Mouse (Mus musculus): ENCODE measurements around the gene Kcnab1.

Gene Kcnab1

DNA sequence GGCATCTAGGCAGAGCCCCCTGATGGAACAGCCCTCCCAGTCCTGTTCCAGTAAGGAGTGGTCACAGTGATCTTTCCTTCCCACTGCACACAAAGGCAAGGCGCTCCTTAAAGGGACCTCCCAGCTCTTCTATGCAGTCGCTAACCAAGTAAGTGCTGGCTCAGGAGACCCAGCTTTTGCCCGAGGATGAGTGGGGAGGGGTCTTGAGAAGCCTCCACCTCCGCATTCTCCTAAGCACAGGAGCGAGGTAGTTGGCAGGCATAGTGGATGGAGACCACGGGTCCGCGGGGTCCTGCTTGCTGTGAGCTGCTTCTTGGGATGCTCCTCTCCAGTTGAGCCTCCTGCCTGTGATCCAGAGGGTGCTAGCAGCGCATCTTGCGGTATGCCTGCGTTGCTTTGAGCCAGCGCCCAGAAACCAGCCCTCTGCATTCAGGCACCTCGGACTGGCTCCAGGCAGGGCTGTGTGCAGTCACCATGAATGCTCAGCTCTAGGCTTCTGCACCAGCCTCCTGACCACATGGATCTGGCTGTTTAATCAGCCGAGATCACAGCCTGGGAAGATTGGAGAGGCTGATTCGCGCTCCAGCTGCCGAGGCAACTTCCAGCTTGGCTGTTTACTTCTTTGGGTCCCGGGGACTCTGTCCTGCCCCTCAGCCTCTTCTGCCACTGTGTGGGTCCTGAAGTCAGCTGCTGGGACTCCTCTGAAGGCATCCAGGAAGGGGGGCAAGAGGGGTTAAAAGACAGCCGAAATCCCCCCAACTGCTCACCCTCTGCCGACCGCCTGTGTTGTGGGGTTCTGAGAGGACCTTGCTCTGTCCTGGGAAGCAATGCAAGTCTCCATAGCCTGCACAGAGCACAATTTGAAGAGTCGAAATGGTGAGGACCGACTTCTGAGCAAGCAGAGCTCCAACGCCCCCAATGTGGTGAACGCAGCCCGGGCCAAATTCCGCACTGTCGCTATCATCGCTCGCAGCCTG is at the start of gene Kcnab1:
Gene Kcnab1, plus strand, starts transcription at position 440 of the 977 bp plus-strand sequence.
- peak; percentile 4 for DNase-seq

DNA sequence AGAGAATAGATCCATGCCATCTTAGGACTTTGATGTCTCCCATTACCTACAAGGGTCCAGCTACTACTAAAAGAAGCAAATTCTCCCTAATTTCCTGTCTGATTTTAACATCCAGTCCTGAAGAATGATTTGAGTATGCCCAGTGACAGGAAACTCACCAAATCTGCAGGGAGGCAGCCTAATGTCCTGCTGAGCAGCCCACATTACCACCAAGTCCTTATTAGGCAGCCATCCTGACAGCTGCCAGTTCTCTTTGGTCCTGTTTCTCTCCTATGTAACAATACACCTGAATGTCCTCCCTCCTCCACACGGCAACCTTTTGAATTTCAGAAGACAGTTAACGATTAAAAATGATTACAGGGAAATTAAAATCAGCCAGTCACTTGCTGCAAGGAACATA is 20.9 kb upstream of the Kcnab1 start:
- no peak for DNase-seq

DNA sequence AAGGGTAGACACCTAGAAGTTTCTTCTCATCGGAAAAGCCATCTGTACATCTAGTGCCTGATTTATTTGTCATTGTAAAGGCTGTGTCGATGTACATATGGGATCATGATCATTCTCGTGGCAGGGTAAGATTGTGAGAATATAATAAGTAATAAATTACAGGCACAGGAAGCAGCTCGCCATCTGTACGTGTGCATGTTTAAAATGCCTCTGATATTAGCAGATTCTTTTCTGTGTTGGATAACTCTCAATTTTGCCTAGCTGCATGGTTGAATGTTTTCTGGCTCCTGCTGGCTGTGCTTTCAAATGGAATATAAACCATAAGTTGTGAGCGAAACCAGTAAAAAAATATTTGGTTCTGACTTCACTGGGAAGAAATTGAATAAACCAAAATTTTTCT is 5.1 kb upstream of the Kcnab1 start:
- no peak for DNase-seq

DNA sequence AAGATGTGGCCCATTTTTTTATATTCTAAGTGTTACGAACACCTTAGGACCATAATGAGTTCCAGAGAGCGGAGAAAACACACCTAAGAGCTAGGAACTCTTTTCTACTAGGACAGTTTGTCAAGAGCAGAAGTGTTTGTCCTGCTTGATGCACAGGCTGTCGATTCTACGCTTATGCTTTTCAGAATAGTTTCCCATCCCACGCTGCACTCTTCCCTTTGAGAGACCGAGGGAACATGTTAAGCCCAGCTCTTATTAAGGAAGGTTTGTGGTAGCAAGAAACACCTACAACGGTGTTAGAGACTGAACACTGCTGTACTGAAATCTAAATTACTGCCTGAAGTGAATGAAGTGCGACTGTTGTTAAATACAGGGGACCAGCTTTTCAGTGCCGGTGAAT is 1.0 kb downstream of the Kcnab1 start:
- DNase-seq, result no peak

DNA sequence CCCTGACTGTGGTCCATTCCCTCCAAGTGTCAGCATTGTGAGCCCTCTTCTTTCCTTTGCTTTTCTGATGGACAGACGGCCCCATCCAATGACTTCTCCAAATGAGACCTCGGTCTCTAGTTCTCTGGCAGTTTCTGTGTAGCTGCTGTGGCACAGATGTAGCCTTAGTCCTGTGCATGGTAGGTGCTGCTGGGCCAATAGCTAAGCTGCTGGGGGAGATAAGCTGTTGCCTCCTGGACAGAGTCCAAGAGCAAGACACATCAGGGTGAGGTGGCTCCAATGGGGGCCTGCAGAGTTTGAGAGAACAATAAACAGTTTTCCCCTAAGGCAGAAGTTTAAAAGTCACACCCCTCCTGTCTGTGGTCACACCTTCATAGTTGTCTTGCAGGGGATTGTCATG is 2.0 kb downstream of the Kcnab1 start:
- no peak for DNase-seq

DNA sequence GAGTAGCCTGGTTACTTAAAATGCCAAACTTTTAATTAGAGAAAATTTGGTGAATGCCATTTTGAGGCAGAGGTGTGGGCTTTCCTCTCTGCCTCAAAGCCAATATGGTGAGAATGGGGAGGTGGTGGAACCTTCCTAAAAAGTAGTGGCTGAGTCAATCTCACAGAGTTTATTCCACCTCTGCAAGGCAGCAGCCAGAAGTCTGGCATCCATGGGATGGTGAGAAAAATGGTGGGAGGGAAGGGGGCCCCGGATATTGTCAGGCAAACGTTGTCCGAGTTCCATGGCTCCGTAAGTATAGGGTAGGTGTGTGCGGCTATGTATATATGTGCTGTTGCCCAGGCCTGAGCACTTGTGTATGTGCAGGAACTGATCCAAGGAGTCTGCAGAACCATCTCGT is 6.0 kb downstream of the Kcnab1 start:
- no peak for DNase-seq

DNA sequence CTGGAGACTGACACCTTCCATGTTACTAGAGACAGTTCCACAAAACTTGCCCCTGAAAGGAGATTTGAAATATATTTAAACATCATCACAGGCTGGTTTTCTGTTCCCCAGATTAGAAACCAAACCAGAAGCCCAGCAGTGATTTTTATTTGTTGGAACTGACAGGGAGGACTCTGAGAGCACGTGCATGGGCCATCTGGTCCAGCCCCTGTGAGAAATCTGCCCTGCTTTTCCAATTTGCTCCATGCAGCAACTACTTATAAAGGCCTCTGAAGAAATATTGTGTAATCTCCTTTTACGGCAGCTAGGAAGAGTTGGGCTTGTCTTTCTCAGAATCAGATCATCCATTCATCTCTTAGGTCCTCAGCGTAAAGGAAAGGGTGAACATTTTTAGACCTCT is 7.8 kb downstream of the Kcnab1 start:
- no peak for DNase-seq

DNA sequence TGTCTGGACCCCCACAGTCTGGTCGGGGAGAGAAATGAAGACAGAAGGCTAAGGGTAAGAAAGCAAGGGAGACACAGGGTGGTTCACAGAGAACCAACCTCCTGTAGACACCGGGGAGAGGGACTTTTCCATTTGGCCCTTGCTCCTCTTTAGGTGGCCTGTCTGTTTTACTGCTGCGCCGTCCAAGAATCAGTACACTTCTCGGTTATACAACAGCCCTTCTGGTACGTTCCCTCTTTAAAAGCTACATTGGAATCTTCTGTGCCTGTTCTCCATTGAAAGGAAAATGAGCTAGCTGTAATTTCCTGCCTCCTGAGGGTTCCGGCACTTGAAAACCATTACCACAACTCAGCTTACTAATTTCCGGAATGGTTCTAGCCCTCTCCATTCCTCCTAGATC is 8.2 kb downstream of the Kcnab1 start:
- DNase-seq, result no peak

DNA sequence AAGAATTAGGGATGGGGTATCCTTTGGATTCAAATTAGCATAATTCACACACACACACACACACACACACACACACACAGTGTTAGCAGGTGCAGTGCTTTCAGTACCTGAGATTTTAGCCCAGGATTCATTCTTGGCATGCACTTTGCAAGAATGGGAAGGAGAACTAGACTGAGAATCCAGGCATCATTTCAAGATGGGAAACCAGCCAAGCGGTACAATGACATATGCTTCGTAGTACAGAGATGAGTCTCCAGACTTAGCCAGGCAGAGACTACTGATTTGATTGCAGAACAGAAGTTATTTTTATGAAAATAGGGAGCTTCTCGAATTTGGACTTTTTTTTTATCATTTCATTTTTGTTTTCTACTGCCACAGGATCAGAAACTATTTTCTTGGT is 15.8 kb downstream of the Kcnab1 start:
- no peak for DNase-seq

DNA sequence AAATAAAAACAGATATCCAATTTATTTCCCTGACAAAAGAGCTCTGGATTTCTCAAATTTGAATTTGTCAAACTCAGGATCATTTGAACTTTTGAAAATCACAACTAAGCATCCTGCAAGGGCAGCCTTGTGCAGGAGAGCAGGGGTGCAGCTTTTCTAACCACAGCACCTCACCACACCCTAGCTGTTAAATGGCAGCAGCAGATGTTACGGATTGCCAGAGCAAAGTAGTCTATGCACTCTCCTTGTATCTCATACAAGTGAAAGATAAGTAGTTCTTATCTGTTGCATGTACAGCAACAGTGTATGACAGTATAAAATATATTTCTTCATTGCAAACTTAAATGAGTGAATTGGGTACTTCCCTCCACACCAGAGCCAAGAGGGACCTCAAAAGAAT is 20.4 kb downstream of the Kcnab1 start:
- DNase-seq, result no peak

DNA sequence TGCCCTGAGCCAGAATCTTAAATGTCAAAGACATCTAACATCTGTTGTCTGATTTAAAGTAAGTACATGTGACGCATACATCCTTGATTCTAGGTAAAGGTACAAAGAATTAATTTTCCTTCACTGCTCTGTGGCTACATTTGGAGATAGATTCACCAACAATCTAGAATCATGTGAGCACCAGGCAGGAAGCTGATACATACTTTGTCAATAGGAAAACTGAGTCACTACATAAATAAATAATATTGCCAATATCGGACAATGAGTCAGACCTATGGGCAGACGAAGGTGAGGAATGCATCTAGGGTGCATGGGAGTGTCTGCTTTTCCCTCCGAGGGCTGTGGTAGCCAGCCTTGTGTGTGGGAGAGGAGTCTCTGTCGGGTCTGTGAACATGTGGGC is 25.7 kb downstream of the Kcnab1 start:
- no peak for DNase-seq

DNA sequence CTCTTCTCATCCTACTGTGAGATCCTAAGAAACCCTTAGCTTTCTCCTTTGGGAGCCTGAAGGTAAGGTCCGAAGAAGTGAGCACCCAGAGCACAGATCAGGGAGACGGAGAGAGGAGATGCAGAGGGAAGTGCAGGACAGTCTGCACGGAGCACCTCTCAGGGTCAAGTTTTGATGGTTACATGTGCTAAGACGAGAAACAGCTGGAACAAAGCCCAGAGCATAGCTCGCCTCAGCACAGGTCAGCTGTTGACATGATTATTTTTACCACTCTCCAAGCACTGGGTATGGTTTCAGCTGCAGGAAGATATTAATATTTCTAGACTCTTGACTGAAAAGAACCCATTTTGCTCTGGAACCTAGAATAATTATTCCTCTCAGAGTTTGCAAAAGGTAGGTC is 27.7 kb downstream of the Kcnab1 start:
- DNase-seq, result no peak

DNA sequence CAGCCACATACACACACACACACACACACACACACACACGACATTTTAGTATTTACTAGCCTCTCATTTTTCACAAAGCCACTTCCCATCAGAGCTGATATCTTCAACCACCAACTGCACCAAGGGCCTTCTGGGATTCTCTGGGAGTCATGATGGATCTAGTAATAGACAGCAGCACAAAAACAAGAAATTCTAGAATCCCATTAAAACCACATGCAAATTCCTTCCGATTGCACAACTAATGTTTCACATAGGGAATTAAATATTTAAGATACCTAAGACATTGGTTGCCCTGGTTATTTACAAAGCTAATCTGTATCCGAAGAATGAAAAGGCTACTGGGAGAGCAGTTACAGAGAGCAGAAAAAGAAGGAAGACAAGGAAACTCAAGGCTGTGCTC is 29.6 kb downstream of the Kcnab1 start:
- DNase-seq, result no peak

DNA sequence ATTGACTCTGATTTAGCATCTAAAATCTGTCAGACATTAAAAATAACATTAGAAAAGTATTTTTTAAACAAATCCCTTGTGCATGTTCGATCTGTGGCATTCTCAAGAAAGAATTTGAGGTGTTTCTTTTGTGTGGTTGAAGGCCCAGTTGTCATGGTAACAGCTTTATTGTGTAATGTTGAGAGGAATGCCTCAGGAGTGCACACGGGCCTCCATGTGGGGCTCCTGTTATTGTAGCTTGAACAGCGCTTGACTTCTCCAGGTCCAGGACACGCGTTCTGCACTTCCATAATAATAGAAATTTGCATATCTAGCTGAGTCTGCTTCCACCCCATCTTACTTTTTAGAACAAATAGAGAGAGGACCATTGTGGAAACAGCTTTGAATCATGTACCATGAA is 36.0 kb downstream of the Kcnab1 start:
- DNase-seq, result no peak

DNA sequence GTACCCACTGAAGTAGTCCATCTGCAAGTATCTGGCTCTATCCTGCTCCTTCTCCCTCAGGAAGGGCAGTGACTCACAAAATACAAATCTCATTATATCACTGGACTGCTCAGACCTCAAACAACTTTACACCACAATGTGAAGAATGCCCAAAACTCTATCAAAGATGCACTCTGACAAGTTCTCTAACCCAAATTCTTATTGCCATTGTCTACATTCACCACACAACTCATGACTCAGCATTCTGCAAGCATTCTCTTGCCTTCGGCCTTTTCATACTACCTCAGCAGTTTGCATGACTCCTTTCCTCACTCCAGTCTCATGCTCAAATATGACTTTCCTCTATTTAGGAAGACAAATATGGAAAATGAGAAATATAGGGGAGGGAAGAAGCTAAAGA is 42.6 kb downstream of the Kcnab1 start:
- DNase-seq, result no peak

DNA sequence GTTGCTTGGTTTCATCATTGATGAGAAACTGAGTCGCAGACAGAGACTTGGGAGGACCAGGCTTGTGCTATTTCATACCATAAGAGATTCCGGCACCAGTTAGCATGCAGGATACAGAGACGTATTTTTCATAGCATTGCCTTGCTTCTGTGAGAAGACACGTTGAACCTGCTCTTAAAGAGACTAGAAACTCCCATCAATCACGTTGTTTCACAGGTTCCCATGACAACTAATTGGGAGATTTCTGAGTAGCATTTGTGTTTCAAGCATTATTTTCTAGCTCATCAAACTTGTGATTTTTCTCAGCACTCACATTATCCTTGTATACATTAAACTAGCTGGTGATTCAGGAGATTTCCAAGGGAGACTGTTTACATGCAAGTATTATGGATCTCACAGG is 63.8 kb downstream of the Kcnab1 start:
- no peak for DNase-seq

DNA sequence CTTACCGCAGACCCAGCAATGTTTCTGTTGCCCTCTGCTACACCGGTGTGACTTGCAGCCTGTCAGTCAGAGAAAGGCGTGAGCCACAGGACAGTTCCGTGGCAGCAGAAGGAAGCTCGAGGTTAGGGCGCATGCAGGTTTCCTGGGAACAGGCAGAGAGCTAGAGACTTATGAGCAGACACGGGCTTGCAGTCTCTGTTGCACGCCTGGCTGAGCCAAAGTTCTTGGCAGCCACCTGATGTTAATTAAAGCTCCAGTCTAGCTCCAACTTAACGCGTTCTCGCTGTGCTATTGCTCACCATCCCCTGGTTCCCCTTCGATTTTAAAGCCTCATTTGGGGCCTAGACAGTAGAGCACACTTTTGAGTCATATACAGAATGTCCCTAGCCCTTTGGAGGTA is 65.4 kb downstream of the Kcnab1 start:
- DNase-seq, result no peak

DNA sequence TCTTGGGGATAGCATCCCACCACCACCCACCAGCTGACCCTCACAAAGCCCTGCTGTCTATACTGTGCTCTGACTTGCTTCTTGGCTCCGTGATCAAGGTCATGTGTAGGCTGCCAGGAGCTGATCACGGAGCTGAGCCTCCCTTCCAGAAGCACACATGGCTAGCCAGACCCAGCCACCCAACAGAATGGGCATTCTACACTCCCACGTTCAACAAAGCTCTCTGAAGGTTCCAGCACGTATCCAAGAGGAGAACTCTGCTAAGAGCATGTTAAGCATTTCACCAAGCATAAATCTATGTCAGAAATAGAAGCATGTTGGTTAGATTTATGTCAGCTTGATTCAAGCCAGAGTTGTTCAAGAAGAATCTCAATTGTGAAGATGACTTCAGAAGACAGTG is 66.6 kb downstream of the Kcnab1 start:
- no peak for DNase-seq

DNA sequence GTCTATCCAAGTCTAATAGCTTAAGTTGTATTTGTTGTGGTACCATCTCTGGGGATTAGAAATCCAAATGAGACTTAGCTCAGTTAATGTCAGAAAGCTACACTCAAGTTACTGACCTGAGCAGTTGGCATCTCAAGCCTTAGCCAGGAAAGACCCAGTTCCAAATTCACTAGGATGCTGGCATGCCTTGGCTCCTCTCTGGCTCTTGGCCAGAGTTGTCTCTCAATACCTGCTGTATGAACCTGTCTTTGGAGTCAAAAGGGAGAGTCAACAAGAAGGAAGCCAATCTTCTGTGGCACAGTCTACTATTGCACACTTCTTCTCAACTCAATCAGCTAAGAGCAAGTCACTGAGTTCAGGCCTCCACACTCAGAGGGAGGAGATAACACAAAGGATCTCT is 67.7 kb downstream of the Kcnab1 start:
- no peak for DNase-seq

DNA sequence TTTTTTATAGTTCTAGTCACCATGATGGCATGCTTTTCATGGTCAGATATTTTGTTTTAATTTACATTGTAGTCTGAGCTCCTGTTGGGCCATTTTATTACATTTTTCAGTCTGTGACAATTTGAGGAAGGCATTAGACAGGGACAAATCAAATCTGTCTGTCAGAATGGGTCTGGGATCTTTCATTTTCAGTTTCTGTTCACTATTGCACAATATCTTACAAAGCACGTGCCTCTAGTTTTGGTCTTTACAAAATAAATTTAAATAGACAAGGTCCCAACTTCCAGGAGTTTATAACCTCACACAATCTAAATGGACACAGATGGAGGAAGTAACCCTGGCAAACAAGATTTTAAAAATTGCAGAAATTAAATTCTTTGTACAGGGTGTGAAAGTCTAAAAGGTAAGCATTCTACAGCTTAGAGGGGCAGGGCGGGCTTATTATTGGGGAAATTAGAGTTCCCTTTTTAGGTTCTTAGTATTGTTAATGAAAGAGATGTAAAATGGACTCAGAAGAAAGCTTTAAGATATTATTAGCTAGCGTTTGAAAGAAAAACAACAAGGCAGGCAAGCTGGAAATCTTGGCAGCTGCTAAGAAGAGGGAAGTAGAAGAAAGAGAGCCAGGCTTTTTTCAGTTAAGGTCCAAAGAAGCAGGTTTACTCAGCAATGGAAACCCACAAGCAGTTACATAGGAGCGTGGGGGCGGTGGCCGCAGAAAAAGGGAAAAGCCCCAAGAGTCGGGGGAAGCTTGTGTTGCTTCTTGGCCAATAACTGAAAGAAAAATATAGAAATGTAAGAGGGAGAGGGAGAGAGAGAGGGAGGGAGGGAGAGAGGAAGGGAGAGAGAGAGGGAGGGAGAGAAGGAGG is 78.9 kb downstream of the Kcnab1 start:
- peak; percentile 5 for DNase-seq

DNA sequence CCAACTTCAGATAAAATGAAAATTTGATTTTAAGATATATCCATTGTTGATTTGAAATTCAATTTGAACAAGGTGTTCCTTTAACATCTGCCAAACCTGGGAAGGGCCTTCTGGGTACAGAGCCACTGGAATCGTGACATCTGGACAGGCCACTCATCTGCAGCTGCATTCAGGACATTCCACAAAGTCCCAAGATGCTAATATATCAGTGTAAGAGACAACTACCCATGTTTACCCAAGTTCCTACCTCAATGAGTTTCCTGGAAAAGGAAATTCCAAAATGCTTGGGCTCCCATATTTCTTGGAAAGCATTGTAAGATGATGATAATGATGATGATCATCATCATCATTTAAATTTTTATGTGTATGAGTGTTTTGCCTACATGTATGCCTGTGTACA is 91.4 kb downstream of the Kcnab1 start:
- no peak for DNase-seq

DNA sequence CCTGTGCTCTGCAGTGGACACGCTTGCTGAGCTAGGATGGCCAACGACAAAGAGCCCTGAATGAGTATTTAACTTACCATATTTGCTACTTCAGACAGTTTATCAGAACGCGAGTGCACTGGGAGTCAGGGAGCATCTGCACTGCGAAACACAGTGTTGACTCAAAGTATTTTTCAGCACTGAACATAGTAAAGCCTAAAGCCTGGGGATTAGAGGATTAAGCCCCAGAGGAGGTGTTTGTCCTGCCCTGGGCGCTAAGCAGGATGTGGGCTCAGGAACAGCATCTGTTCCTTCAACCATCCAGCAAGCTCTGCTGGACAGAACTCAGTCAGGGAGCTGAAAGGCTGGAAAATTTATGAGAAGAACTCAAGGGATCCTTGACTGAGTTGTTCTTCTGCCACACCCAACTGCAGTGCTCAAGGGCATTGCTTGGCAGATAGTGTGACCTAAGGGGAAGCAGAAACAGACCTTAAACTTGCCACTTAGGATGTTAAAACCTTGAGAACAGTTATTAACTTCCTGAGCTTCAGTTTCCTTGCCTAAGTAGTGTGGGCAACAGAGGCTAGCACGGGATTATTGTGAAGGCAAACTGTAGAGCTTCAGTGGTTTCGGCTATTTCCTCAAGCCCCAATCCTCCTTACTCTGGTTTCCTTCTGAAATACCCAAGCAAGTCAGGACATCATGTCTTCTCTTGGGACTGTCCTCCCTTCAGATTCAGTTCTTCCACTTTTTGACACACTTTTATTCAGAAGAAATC is 94.4 kb downstream of the Kcnab1 start:
- no peak for DNase-seq
